ENCODE assay signal across 1 mouse cellular context in the genomic region with DNA sequence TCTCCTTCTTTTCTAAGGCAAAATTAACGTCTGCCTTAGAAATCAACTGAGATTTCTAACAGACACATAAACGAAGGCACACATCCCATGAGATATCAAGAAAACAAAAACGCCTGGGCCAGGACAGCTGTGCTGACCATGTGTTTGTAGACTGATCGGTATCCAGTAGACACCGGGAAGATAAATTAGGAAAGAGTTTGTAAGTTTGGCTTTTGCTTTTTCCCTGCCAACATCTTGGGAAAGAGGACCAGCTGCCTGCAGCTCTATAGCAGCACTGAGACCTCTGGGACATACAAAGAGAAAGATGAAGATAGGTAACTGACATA.
TF ChIP-seq lines count a peak whose summit lies in the region.

No protein-coding gene starts in this region.

TF ChIP-seq in MEL, 35 proteins besides CTCF, POLR2A, EP300 and RAD21 (continued from another document):
- TF ChIP-seq ETS1 (IDR thresholded peaks at IDR 0.05; ENCODE audit: low read depth, low read length) = peak; percentile 42; the same call in 1 of the 2 replicates
